Mouse (Mus musculus): ENCODE data around the gene Fam20a. TPM values are rescaled to one million over a fixed set of nuclear protein-coding genes. Genes with fewer than 3 reads are reported as not detected.

Gene Fam20a
- polyA plus RNA-seq, 1 experiment from 2014 or later, result 1.9 TPM

DNA sequence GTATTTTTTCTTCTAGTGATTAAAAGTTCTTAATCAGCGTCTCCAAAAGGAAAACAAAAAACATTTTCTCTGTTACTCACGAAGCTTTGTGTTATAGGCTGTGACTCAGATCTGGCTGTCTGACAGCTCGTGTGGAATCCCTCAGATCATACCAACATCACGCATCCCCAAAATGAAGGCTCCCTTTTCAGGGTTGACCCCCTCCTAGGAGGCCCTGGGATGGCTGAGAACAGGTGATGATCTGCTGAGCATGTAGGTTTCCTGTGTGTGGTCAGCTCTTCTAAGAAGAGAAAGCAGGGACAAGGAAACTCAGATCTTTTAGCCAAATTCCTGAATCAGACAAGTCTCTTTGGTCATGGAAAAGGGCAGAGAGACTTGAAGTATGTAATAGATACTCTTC, 23.1 kb upstream of the Fam20a start:
- H3K4me1 ChIP-seq (ENCODE audit: control insufficient read depth, insufficient read depth, low read length), result no peaks in the 10 kb centered on the region
- no peaks in the 10 kb centered on the region for H3K27me3 ChIP-seq (ENCODE audit: control insufficient read depth, insufficient read depth, low read length)
- H3K9me3 ChIP-seq (ENCODE audit: control insufficient read depth, low read length), result no peaks in the 10 kb centered on the region
- 76% methylated on average over 4 of the region's 4 CpGs for WGBS
- H3K36me3 ChIP-seq (ENCODE audit: control insufficient read depth, insufficient read depth, low read length), result no peaks in the 10 kb centered on the region
- no peak overlapping the region for H3K4me3 ChIP-seq (ENCODE audit: low read length)
- no peak for ATAC-seq (ENCODE audit: low FRiP score, low TSS enrichment)
- H3K9ac ChIP-seq (ENCODE audit: low read depth, low read length), result no peak overlapping the region
- H3K27ac ChIP-seq (ENCODE audit: low read depth, low read length), result no peak overlapping the region
- no peak overlapping the region for H3K4me2 ChIP-seq (replicated peaks; ENCODE audit: low read depth, low read length)

- Histone ChIP-seq H3K4me3 (ENCODE audit: low read length) (no peak overlapping the region), H3K9ac (ENCODE audit: low read depth, low read length) (no peak overlapping the region), H3K4me1 (ENCODE audit: control insufficient read depth, insufficient read depth, low read length) (0 out of 2 replicates have a peak, but pooled peaks cover 2% of the 10 kb centered on the region), H3K27ac (ENCODE audit: low read depth, low read length) (no peak overlapping the region), H3K36me3 (ENCODE audit: control insufficient read depth, insufficient read depth, low read length) (no peaks in the 10 kb centered on the region), H3K27me3 (ENCODE audit: control insufficient read depth, insufficient read depth, low read length) (no peaks in the 10 kb centered on the region), H3K9me3 (ENCODE audit: control insufficient read depth, low read length) (no peaks in the 10 kb centered on the region), H3K4me2 (replicated peaks; ENCODE audit: low read depth, low read length) (no peak overlapping the region)
- WGBS, result 40% methylated on average over 3 of the region's 3 CpGs
- ATAC-seq (ENCODE audit: low FRiP score, low TSS enrichment), result no peak
Measured at GRCm38 (mm10) chr11:109737967-109738366, 15.9 kb upstream of the Fam20a start.

GRCm38 (mm10) chr11:109736406-109736805, 14.3 kb upstream of the Fam20a start:
- Histone ChIP-seq H3K9me3 (ENCODE audit: control insufficient read depth, low read length) (no peaks in the 10 kb centered on the region), H3K27me3 (ENCODE audit: control insufficient read depth, insufficient read depth, low read length) (no peaks in the 10 kb centered on the region), H3K27ac (ENCODE audit: low read depth, low read length) (no peak overlapping the region), H3K9ac (ENCODE audit: low read depth, low read length) (no peak overlapping the region), H3K4me2 (replicated peaks; ENCODE audit: low read depth, low read length) (no peak overlapping the region), H3K36me3 (ENCODE audit: control insufficient read depth, insufficient read depth, low read length) (no peaks in the 10 kb centered on the region), H3K4me1 (ENCODE audit: control insufficient read depth, insufficient read depth, low read length) (0 out of 2 replicates have a peak, but pooled peaks cover 2% of the 10 kb centered on the region), H3K4me3 (ENCODE audit: low read length) (no peak overlapping the region)
- WGBS, result 64% methylated on average over 3 of the region's 3 CpGs
- no peak for ATAC-seq (ENCODE audit: low FRiP score, low TSS enrichment)

GRCm38 (mm10) chr11:109734341-109734740, 12.3 kb upstream of the Fam20a start:
- no peak overlapping the region for H3K9ac ChIP-seq (ENCODE audit: low read depth, low read length)
- H3K4me1 ChIP-seq (ENCODE audit: control insufficient read depth, insufficient read depth, low read length), result 0 out of 2 replicates have a peak, but pooled peaks cover 2% of the 10 kb centered on the region
- 71% methylated on average over 1 of the region's 1 CpGs for WGBS
- ATAC-seq (ENCODE audit: low FRiP score, low TSS enrichment), result no peak
- H3K4me2 ChIP-seq (replicated peaks; ENCODE audit: low read depth, low read length), result no peak overlapping the region
- no peak overlapping the region for H3K27ac ChIP-seq (ENCODE audit: low read depth, low read length)
- no peak overlapping the region for H3K4me3 ChIP-seq (ENCODE audit: low read length)
- H3K9me3 ChIP-seq (ENCODE audit: control insufficient read depth, low read length), result no peaks in the 10 kb centered on the region
- no peaks in the 10 kb centered on the region for H3K36me3 ChIP-seq (ENCODE audit: control insufficient read depth, insufficient read depth, low read length)
- H3K27me3 ChIP-seq (ENCODE audit: control insufficient read depth, insufficient read depth, low read length), result no peaks in the 10 kb centered on the region

DNA sequence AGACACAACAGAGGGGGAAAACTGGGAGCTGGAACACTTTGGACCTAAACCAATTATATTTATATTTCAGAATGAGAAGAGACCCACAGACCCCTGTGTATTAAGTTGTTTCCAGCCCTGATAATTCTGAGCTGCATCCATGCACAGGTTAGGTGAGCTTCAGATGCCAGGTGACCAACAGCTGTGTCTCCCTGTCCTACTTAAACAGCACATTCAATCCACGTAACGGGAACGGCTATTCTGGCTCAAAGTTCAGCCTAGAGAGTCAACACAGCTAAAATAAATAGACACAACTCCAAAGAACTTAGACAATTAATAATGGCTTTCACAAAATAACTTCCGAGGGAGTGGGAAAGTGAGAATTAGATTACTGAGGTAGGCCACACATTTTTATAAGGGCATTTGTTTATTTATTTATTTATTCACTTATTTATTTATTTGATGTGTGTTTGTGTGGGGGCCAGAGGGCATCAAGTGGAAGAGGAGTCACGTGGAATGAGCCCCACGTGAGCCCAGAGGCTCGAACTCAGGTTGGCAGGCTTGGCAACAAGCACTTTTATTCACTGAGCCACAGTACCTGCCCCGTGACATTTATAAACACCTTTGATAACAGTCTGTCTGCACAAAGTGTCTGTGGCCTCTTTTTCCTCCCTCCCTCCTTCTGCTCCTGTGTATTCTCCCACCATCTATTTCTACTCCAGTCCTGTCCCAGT, 10.8 kb upstream of the Fam20a start:
- ATAC-seq (ENCODE audit: low FRiP score, low TSS enrichment), result no peak
- no peaks in the 10 kb centered on the region for H3K27me3 ChIP-seq (ENCODE audit: control insufficient read depth, insufficient read depth, low read length)
- WGBS, result 73% methylated on average over 8 of the region's 8 CpGs
- H3K36me3 ChIP-seq (ENCODE audit: control insufficient read depth, insufficient read depth, low read length), result no peaks in the 10 kb centered on the region
- no peak overlapping the region for H3K9ac ChIP-seq (ENCODE audit: low read depth, low read length)
- no peak overlapping the region for H3K27ac ChIP-seq (ENCODE audit: low read depth, low read length)
- H3K4me1 ChIP-seq (ENCODE audit: control insufficient read depth, insufficient read depth, low read length), result 0 out of 2 replicates have a peak, but pooled peaks cover 2% of the 10 kb centered on the region
- H3K4me2 ChIP-seq (replicated peaks; ENCODE audit: low read depth, low read length), result no peak overlapping the region
- no peak overlapping the region for H3K4me3 ChIP-seq (ENCODE audit: low read length)
- no peaks in the 10 kb centered on the region for H3K9me3 ChIP-seq (ENCODE audit: control insufficient read depth, low read length)

DNA sequence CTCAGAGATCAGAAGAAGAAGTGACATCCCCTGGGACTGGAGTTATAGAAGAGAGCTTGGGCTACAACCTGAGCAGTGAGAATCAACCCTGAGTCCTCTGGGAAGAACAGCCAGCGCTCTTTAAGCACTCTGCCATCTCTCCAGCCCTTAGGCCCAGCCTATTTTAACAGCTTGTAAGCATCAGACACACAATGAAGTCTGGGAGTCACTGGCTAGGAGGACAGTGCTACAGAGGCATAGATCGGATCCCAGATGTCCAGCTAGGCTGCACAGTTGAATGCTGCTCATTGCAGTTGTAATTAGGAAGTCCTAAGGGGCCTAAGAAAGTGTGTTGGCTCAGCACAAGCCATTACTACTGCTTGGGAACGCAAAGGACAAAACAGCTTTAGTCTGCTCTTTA, 6.3 kb upstream of the Fam20a start:
- Histone ChIP-seq H3K4me3 (ENCODE audit: low read length) (no peak overlapping the region), H3K4me2 (replicated peaks; ENCODE audit: low read depth, low read length) (no peak overlapping the region), H3K27ac (ENCODE audit: low read depth, low read length) (no peak overlapping the region), H3K4me1 (ENCODE audit: control insufficient read depth, insufficient read depth, low read length) (no peaks in the 10 kb centered on the region), H3K36me3 (ENCODE audit: control insufficient read depth, insufficient read depth, low read length) (no peaks in the 10 kb centered on the region), H3K9me3 (ENCODE audit: control insufficient read depth, low read length) (peaks cover 3% of the 10 kb centered on the region; the same call in 1 of the 2 replicates), H3K9ac (ENCODE audit: low read depth, low read length) (no peak overlapping the region), H3K27me3 (ENCODE audit: control insufficient read depth, insufficient read depth, low read length) (no peaks in the 10 kb centered on the region)
- WGBS, result 69% methylated on average over 3 of the region's 3 CpGs
- no peak for ATAC-seq (ENCODE audit: low FRiP score, low TSS enrichment)

DNA sequence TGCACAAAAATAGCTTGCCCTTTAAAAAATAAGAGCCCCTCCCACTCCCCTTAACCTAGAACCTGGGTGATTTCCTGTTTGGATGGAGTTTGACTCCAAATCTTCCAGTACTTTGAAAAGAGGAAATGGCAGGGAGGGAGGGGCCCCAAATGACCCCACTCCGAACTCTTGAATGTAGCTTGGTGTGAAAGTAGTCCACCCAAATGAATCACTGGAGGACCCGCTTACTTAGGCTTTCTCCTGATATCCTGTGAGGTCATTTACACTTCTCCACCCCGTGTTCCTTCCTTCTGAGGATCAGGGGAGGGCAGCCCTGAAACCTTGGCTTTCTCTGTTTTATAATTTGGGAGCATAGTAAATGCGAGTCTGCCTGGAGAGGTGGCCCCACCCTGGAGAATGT, 632 bp upstream of the Fam20a start:
- Histone ChIP-seq H3K27me3 (ENCODE audit: control insufficient read depth, insufficient read depth, low read length) (peaks cover 6% of the 10 kb centered on the region), H3K4me2 (replicated peaks; ENCODE audit: low read depth, low read length) (peak overlapping the region; percentile 96; the same call in 1 of the 2 replicates), H3K36me3 (ENCODE audit: control insufficient read depth, insufficient read depth, low read length) (no peaks in the 10 kb centered on the region), H3K9ac (ENCODE audit: low read depth, low read length) (no peak overlapping the region), H3K9me3 (ENCODE audit: control insufficient read depth, low read length) (peaks cover 3% of the 10 kb centered on the region; the same call in 1 of the 2 replicates), H3K27ac (ENCODE audit: low read depth, low read length) (no peak overlapping the region), H3K4me1 (ENCODE audit: control insufficient read depth, insufficient read depth, low read length) (peaks cover 15% of the 10 kb centered on the region; the same call in 1 of the 2 replicates), H3K4me3 (ENCODE audit: low read length) (no peak overlapping the region)
- ATAC-seq (ENCODE audit: low FRiP score, low TSS enrichment), result no peak
- 24% methylated on average over 4 of the region's 4 CpGs for WGBS

GRCm38 (mm10) chr11:109721320-109721780, 729 bp downstream of the Fam20a start:
- peaks cover 6% of the 10 kb centered on the region for H3K27me3 ChIP-seq (ENCODE audit: control insufficient read depth, insufficient read depth, low read length)
- H3K27ac ChIP-seq (ENCODE audit: low read depth, low read length), result peak overlapping the region; percentile 19; the same call in 1 of the 2 replicates

GRCm38 (mm10) chr11:109720809-109721319, 1.2 kb downstream of the Fam20a start:
- Histone ChIP-seq H3K4me2 (replicated peaks; ENCODE audit: low read depth, low read length) (peak overlapping the region; percentile 96), H3K27ac (ENCODE audit: low read depth, low read length) (peak overlapping the region; percentile 19; the same call in 1 of the 2 replicates), H3K4me3 (ENCODE audit: low read length) (peak overlapping the region; percentile 46), H3K9me3 (ENCODE audit: control insufficient read depth, low read length) (peaks cover 3% of the 10 kb centered on the region; the same call in 1 of the 2 replicates), H3K9ac (ENCODE audit: low read depth, low read length) (peak overlapping the region; percentile 50), H3K36me3 (ENCODE audit: control insufficient read depth, insufficient read depth, low read length) (no peaks in the 10 kb centered on the region), H3K27me3 (ENCODE audit: control insufficient read depth, insufficient read depth, low read length) (peaks cover 6% of the 10 kb centered on the region), H3K4me1 (ENCODE audit: control insufficient read depth, insufficient read depth, low read length) (peaks cover 15% of the 10 kb centered on the region; the same call in 1 of the 2 replicates)
- 9% methylated on average over 11 of the region's 12 CpGs for WGBS
- ATAC-seq (ENCODE audit: low FRiP score, low TSS enrichment), result peak; percentile 36

More at GRCm38 (mm10) chr11:109721320-109721780, 729 bp downstream of the Fam20a start:
- peak overlapping the region; percentile 50 for H3K9ac ChIP-seq (ENCODE audit: low read depth, low read length)
- peak overlapping the region; percentile 46 for H3K4me3 ChIP-seq (ENCODE audit: low read length)
- H3K9me3 ChIP-seq (ENCODE audit: control insufficient read depth, low read length), result peaks cover 3% of the 10 kb centered on the region; the same call in 1 of the 2 replicates
- H3K36me3 ChIP-seq (ENCODE audit: control insufficient read depth, insufficient read depth, low read length), result no peaks in the 10 kb centered on the region
- ATAC-seq (ENCODE audit: low FRiP score, low TSS enrichment), result peak; percentile 82
- under 1% methylated on average over 40 of the region's 40 CpGs for WGBS
- H3K4me2 ChIP-seq (replicated peaks; ENCODE audit: low read depth, low read length), result peak overlapping the region; percentile 96
- peaks cover 15% of the 10 kb centered on the region; the same call in 1 of the 2 replicates for H3K4me1 ChIP-seq (ENCODE audit: control insufficient read depth, insufficient read depth, low read length)
